Mouse (Mus musculus) spleen, postnatal 10 days (tissue): ENCODE results near the gene Bicral.

ENCODE experiments used
- DNase-seq, 2 experiments: peaks; one replicate each; pipeline ENCODE4 v3.0.0; 2021 to 2022; ENCODE audit warnings: low spot score in 2 of 2

The Bicral gene

GRCm38 (mm10) chr17:46843716-46844115, 14.6 kb downstream of the Bicral start:
- DNase-seq, result no peak

DNA sequence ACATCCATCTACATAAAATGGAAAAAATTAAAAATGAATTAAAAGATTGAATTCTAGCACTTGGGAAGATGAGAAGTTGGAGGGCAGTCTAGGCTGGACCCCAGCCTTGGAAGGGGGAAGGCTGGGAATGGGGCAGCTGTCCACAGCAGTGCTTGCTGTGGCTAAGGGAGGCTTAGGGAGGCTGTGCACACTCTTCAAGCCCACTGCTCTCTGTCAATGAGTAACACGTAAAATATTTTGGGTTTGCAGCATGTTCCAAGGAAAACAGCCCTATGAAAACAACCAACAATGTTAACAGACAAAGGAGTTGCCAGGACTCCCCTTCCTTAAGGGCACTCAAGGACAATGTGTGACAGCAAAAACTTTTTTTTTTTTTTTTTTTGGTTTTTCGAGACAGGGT, 15.3 kb downstream of the Bicral start:
- no peak for DNase-seq

DNA sequence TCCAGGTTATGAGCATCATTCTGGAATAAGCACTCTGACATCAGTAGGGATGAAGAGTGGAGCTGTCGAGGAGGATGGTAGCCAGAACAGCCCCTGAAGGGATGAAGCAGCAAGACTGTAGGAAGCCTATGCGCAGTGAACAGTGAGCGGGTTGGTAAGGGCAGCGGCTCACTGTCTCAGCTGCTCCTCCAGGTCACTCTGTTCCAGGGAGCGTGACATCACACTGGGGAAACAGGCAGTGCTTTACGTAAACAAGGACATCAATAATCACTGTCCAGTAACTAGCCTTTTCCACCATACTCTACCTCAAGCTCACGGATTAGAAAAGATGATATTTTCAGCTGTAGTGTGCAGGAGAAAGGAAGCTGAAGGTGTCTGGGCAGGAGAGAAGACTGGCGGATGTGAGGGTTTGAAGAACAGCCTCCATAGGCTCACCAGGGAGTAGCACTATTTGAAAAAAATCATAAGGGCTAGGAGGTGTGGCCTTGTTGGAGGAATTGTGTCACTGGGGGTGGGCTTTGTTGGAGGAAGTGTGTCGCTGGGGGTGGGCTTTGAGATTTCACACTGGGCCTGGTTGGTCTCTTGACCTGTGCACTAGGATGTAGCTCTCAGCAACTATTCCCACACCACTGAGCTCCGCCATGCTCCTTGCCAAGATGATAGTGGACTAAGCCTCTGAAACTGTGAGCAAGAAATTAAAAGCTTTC, 17.8 kb downstream of the Bicral start:
- DNase-seq, result no peak

DNA sequence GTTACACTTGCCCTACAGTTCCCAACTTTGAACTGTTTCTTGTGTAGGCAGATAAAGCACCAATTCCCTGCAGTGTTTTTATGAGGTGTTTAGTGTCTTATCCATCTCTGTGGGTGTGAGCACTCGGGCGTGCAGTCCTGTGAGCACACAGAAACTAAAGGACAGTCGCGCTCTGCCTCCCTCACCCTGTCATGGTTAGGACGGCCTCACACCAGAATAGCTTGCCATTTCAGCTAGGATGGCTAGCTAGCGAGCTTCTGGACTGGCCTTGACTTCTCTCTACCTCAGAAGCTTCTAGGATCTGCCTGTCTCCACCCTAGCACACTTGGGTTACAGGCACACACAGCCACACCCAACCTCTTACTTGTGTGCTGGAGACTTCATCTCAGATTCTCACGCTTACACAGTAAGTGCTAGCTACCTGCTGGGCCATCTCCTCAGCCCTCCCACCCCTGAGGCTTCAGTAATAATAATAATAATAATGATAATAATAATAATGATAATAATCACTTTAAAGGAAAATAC, 19.8 kb downstream of the Bicral start:
- no peak for DNase-seq

DNA sequence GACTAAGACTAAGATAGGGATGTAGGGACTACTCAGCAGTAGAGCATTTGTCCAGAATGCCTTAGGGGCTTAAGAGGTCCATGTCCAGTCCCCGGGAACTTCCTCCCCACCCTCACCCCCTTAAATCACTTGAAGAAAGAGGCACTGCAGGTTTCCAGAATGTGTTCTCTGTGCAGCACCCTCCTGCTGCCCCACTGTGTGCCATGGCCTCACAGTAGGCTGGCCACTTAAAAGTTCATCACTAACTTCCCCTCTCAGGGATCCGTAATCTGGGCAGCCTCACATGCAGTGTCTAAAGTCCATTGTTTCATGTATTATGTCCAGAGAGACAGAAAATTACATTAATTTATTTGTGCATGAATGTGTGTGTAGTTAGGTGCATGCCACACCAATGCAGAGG, 20.4 kb downstream of the Bicral start:
- DNase-seq, result no peak

DNA sequence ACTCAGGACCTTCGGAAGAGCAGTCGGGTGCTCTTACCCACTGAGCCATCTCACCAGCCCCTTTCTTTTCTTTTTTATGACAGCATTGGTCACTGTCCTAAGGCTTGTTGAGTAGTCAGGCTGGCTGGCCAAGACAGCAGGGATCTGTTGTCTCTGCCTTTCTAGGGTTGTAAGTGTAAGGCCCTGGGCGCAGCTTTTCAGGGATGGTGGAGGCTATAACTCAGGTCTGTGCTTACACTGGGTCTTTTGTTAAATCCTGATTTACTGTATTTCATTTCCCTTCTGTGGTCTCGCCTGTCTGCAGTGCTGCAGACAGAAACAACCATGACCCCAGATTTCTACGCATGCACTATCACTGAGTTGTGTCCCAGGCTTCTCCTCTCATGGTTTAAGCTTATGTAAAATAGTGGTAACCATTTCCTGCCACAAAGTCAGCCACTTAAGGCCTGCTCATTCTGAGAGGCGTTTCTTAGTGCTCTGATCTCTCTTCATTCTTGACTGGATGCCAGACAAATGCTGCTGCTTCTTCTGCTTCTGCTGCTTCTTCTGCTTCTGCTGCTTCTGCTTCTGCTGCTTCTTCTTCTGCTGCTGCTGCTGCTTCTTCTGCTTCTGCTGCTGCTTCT, 23.1 kb downstream of the Bicral start:
- DNase-seq, result peak in 1 of 2 experiments; percentile 54

GRCm38 (mm10) chr17:46832981-46833305, 25.3 kb downstream of the Bicral start:
- DNase-seq, result no peak

DNA sequence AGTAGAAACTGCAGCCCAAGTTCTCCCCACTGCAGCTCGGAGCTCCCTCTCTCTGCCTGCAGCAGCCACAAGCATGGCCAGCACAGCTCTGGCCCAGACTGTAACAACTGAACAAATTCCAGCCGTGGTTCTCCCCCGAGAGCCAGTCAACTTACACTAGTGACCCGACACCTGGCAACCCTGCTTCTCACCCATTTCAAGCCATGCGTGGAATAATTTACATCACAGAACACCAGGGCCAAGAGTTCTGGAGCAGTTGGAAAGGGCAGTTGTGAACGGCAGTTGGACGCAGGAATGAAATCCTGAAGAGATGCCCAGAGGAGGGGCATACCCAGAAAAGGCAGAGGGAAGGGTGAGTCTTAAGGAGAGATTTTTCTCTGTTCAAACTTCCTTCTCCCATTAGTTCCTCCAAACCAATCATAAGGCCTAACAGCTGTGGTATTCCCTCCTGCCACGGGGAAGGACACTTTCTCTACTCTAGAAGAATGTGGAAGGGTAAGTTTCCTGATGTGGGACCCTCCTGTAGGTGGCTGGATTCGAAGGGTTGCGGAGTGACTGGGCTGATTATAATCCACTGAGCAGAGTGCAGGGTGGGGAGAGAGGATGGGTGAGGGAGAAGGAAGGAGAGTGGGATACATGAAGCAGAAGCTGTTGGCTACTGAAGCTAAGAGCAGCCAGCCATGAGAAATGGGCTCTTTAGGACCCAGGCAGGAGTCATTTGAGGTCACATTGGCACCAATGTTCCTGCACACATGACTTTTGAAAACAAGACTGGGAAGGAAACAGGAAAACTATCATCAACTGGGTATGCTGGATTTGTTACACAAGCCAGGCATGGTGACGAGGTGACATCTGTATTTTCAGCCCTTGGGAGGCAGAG, 25.9 kb downstream of the Bicral start:
- DNase-seq, result no peak

GRCm38 (mm10) chr17:46829856-46830535, 28.3 kb downstream of the Bicral start:
- no peak for DNase-seq

DNA sequence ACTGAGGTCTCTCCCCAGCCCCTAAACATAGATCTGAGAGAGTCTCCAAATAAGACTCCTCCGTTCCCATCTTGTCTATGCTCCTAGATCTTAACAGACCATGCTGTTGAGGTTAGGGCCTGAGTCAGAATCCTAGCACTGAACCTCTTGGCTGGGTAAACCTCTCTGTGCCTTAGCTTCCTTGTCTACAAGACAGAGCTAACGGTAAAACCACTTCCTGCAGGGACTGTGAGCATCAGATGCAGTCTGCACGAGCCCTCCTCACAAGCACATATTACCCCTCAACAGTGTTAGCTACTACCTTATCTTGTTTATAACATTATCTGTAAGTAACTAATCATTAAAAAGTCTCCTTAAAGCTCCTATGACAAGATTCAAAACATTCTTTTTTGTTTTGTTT, 29.3 kb downstream of the Bicral start:
- DNase-seq, result no peak

DNA sequence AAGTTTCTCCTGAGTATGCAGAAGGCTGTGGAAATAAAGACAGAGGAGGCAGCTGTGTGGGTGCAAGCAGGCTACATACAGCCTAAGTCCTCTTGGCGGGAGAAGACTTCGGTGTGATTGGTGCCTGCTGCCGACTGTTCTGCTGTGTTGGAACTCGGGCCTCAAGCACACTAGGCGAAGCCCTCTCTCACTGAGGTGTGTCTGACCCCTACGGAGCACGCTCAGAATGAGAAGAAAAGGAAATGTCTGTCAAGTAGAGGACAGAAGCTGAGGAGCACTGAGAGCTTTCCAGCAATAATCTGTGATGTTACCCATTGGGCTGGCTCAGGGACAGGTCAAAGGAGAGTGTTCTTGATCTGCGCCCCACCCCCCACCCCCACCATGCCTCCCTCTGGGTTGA, 35.2 kb downstream of the Bicral start:
- DNase-seq, result no peak

- DNase-seq, result no peak
These were observed 37.7 kb downstream of the Bicral start for GRCm38 (mm10) chr17:46820628-46821027.

- DNase-seq, result peak in 1 of 2 experiments; percentile 22
These were observed 40.5 kb downstream of the Bicral start for GRCm38 (mm10) chr17:46817734-46818158.

- DNase-seq, result no peak
These were observed 42.0 kb downstream of the Bicral start for GRCm38 (mm10) chr17:46816306-46816705.

DNA sequence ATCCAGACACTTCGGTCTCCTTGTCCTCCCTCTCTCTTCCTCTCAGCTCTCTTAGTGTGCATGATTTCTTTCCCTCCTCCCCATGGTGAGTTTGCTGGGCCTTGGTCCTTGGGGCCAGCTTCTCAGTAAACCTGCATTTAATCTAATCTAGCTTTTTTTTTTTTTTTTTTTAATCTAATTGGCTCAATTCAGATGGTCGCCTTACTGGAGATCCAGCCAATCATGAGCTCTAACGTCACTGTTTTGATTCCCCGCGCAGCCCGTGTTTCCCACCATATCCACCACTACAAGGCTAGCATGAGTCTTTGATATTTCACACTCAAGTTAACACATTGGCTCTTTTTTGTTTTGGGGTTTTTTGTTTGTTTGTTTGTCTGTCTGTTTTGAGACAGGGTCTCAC, 43.8 kb downstream of the Bicral start:
- DNase-seq, result no peak

GRCm38 (mm10) chr17:46813637-46814036, 44.6 kb downstream of the Bicral start:
- DNase-seq, result no peak

- DNase-seq, result no peak
These were observed 45.8 kb downstream of the Bicral start for GRCm38 (mm10) chr17:46812442-46812841.

- DNase-seq, result no peak
These were observed 47.6 kb downstream of the Bicral start for GRCm38 (mm10) chr17:46810672-46811071.

DNA sequence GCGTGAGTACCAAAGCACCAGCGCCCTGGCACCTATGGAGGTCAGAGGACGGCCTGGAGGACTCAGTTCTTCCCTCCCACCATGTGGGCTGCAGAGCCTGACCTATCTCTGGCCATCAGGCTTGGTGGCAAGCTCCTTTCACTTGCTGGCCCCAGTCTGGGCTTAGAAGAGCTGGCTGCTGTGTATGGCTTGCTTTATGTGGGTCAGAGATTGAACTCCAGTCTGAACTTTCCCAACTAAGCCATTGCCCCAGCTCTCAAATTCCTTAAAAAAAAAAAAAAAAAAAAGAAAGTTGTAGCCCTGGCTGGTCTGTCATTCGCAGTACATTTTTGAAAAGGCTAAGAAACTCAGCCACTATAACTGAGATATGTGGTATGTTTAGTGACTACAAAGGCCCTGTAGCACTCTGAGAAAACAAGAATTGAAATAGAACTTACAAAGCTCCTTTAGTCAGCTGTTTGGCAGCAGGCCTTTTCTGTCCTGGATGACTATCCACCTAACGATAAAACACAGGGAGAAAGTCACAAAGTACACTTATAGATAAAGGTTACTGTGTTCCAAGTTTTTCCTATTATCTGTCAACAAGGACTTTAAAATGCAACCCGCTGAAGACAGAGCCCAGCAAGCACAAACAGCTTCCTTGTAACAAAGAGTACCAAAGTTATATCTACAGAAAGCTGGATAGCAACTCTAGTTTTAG, 49.0 kb downstream of the Bicral start:
- DNase-seq, result no peak

DNA sequence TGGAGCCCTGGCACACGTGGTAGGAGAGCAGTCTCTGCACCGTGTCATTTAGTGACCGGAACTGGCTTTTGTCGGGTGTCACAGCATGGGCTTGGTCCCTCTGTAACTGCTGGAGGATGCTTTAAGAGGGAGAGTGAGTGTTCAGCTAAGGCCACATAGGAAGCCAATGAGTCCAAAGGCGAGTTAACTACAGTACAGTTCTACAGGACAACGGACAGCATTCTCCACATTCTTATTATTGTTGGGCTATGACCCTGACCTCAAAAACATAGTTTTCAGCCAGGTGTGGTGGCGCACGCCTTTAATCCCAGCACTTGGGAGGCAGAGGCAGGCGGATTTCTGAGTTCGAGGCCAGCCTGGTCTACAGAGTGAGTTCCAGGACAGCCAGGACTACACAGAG, 49.9 kb downstream of the Bicral start:
- DNase-seq, result no peak

GRCm38 (mm10) chr17:46801761-46802160, 56.5 kb downstream of the Bicral start:
- DNase-seq, result no peak
